In the genomic region with DNA sequence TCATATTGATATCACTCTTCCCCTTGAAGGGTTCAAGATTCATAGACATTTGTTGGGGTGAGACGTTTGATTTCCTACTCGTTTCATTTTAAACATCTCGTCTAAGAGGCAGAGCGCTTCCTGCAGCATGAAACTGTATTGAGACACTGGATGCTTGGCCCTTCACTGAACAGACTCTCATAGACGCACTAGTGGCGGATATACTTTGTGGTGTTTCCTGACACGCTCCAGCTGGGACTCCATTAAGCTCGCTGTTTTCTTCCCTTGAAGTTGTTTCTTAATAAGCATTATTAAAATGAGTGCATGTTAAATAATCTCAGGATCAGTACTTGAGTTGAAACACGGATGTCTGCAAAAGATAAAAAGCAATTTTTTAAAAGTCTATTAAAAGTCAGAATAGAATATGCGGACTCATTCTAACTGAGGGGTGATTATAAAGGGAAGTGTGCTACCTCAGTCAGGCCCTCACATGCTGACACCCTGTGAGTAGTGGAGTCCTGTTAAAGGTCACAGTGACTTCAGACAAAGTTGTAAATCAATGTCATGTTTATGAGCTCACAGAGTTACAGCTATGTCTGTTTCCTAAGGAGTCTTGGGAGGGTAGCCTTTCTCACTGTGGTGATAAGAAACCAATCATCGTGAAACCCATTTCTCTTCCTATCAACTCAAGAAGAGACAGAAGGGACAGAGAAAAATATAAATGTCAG, we compare ENCODE assay signal across 21 mouse cellular contexts.
DNase-seq lines count a peak whose midpoint lies in the region; ATAC-seq and TF ChIP-seq lines count a peak whose summit lies in the region.
"Had no signal": no experiment of that assay in that cellular context is flagged by ENCODE, and none has a peak within 500 bp of the region (broad histone marks: within the 10 kb centered on the region; RNA-seq: fewer than 3 reads in every experiment).

No protein-coding gene starts in this region.

- DNase-seq in kidney, postnatal 36 days: no peak
- peak; percentile 24 for DNase-seq in urinary bladder, postnatal 14 days (ENCODE audit: low spot score)
- no peak for DNase-seq in urinary bladder, postnatal 10 days (ENCODE audit: low spot score)
- peak; percentile 96 for DNase-seq in lung, embryonic 14.5 days
- DNase-seq in lung, postnatal 4 days: peak; percentile 50 to 69
- no peak for DNase-seq in right cerebral cortex, postnatal 4 days
- no peak for DNase-seq in layer of hippocampus, adult 9-10 months (ENCODE audit: low spot score)
- DNase-seq: adrenal gland, adult 2 months; cerebellum, postnatal 14 days; heart, postnatal 4 days; liver, embryonic 13.5 days had no signal

- no peak for TF ChIP-seq CTCF in lung, embryonic 14.5 days (IDR thresholded peaks at IDR 0.05; ENCODE audit: low read depth)

- peaks cover 9% of the 10 kb centered on the region for H3K4me1 ChIP-seq in kidney, embryonic 15.5 days
- no peaks in the 10 kb centered on the region; the same call in 1 of the 2 replicates for H3K4me1 ChIP-seq in lung, embryonic 14.5 days (ENCODE audit: insufficient read depth)
- H3K4me1 ChIP-seq: heart, embryonic 13.5 days; limb, embryonic 12.5 days; liver, embryonic 13.5 days; megakaryocyte, embryonic 14.5 days had no signal

- 21% methylated on average over 11 of the region's 11 CpGs for WGBS in kidney, embryonic 15.5 days
- WGBS in lung, embryonic 14.5 days: 27% methylated on average over 11 of the region's 11 CpGs

- no peak overlapping the region for H3K4me3 ChIP-seq in kidney, embryonic 15.5 days (replicated peaks)
- no peak overlapping the region for H3K4me3 ChIP-seq in lung, embryonic 14.5 days (ENCODE audit: low read depth, low read length)
- H3K4me3 ChIP-seq: erythroblast, embryonic 14.5 days; heart, embryonic 13.5 days; left cerebral cortex, adult 2 months; limb, embryonic 12.5 days; liver, embryonic 13.5 days; megakaryocyte, embryonic 14.5 days had no signal

- H3K27ac ChIP-seq in kidney, embryonic 15.5 days: no peak overlapping the region
- H3K27ac ChIP-seq in lung, embryonic 14.5 days (ENCODE audit: low read depth): peak overlapping the region; percentile 47; the same call in 1 of the 2 replicates
- H3K27ac ChIP-seq: heart, embryonic 13.5 days; left cerebral cortex, adult 2 months; limb, embryonic 12.5 days; liver, embryonic 13.5 days had no signal

- peak overlapping the region; percentile 30 for H3K4me2 ChIP-seq in kidney, embryonic 15.5 days
- peak overlapping the region; percentile 36 for H3K4me2 ChIP-seq in lung, embryonic 14.5 days
- H3K4me2 ChIP-seq: heart, embryonic 13.5 days; limb, embryonic 12.5 days; liver, embryonic 13.5 days had no signal

- no peaks in the 10 kb centered on the region for H3K27me3 ChIP-seq in kidney, embryonic 15.5 days
- H3K27me3 ChIP-seq in lung, embryonic 14.5 days (ENCODE audit: insufficient read depth, low read length): no peaks in the 10 kb centered on the region
- H3K27me3 ChIP-seq: CH12.LX; heart, embryonic 13.5 days; limb, embryonic 12.5 days; liver, embryonic 13.5 days; megakaryocyte, embryonic 14.5 days had no signal

- ATAC-seq in kidney, embryonic 15.5 days (replicated peaks; ENCODE audit: low FRiP score): peak; percentile 93
- peak; percentile 96 for ATAC-seq in lung, embryonic 14.5 days (ENCODE audit: insufficient read depth)
- ATAC-seq: forebrain, embryonic 14.5 days; hindbrain, embryonic 16.5 days; midbrain, embryonic 16.5 days had no signal

- H3K9me3 ChIP-seq in kidney, embryonic 15.5 days (replicated peaks): no peaks in the 10 kb centered on the region
- H3K9me3 ChIP-seq in lung, embryonic 14.5 days (ENCODE audit: low read depth, low read length): no peaks in the 10 kb centered on the region
- H3K9me3 ChIP-seq: heart, embryonic 13.5 days; limb, embryonic 12.5 days; liver, embryonic 13.5 days had no signal

- H3K36me3 ChIP-seq in kidney, embryonic 15.5 days: no peaks in the 10 kb centered on the region
- no peaks in the 10 kb centered on the region for H3K36me3 ChIP-seq in lung, embryonic 14.5 days (ENCODE audit: insufficient read depth)
- H3K36me3 ChIP-seq: heart, embryonic 13.5 days; limb, embryonic 12.5 days; liver, embryonic 13.5 days had no signal

- no peak overlapping the region for H3K9ac ChIP-seq in kidney, embryonic 15.5 days
- no peak overlapping the region for H3K9ac ChIP-seq in lung, embryonic 14.5 days
- H3K9ac ChIP-seq: heart, embryonic 13.5 days; limb, embryonic 12.5 days; liver, embryonic 13.5 days had no signal

Comparison
In these comparisons a context has a peak if more than half of its experiments do, and no peak if none do; other contexts are left out.
1. DNase-seq: peak in urinary bladder, postnatal 14 days (single experiment), lung, embryonic 14.5 days (single experiment) and lung, postnatal 4 days (2 of 2); none in kidney, postnatal 36 days (0 of 2), urinary bladder, postnatal 10 days (single experiment), right cerebral cortex, postnatal 4 days (single experiment) and layer of hippocampus, adult 9-10 months (single experiment).